Mouse (Mus musculus): ENCODE measurements around the gene Cnot8. TPM values are rescaled to one million over a fixed set of nuclear protein-coding genes. Genes with fewer than 3 reads are reported as not detected.
A peak's percentile ranks its signal among the peaks of the same experiment; 100 is the strongest.
"Not testable (repeated sequence)": the region's sequence is repeated elsewhere in the genome, so short reads cannot be mapped to it uniquely, and the experiment has no call there.

The Cnot8 gene
- 74.1 and 77.3 TPM in 2 replicates for polyA plus RNA-seq (2012; rRNA removed)

- peak; percentile 98 to 99 for DNase-seq (ENCODE audit: extremely low spot score in 1 of 2, low spot score in 1 of 2)
Measured at GRCm38 (mm10) chr11:58103697-58104306, at the start of gene Cnot8. Gene Cnot8, plus strand, starts transcription at chr11:58104153.

GRCm38 (mm10) chr11:58057455-58057854 is 46.5 kb upstream of the Cnot8 start:
- peak in 1 of 2 experiments; percentile 77 for DNase-seq (ENCODE audit: extremely low spot score in 1 of 2, low spot score in 1 of 2)

- not testable (repeated sequence) for DNase-seq (ENCODE audit: extremely low spot score in 1 of 2, low spot score in 1 of 2)
Measured at GRCm38 (mm10) chr11:58059752-58060151, 44.2 kb upstream of the Cnot8 start.

GRCm38 (mm10) chr11:58061218-58061617 is 42.7 kb upstream of the Cnot8 start:
- DNase-seq (ENCODE audit: extremely low spot score in 1 of 2, low spot score in 1 of 2): not testable (repeated sequence)

GRCm38 (mm10) chr11:58062586-58062985 is 41.4 kb upstream of the Cnot8 start:
- DNase-seq (ENCODE audit: extremely low spot score in 1 of 2, low spot score in 1 of 2): no peak

- no peak for DNase-seq (ENCODE audit: extremely low spot score in 1 of 2, low spot score in 1 of 2)
Measured at GRCm38 (mm10) chr11:58065025-58065424, 38.9 kb upstream of the Cnot8 start.

- no peak for DNase-seq (ENCODE audit: extremely low spot score in 1 of 2, low spot score in 1 of 2)
Measured at GRCm38 (mm10) chr11:58072978-58073377, 31.0 kb upstream of the Cnot8 start.

GRCm38 (mm10) chr11:58077270-58077669 is 26.7 kb upstream of the Cnot8 start:
- DNase-seq (ENCODE audit: extremely low spot score in 1 of 2, low spot score in 1 of 2): no peak

GRCm38 (mm10) chr11:58081716-58082115 is 22.2 kb upstream of the Cnot8 start:
- no peak for DNase-seq (ENCODE audit: extremely low spot score in 1 of 2, low spot score in 1 of 2)

GRCm38 (mm10) chr11:58092541-58092940 is 11.4 kb upstream of the Cnot8 start:
- no peak for DNase-seq (ENCODE audit: extremely low spot score in 1 of 2, low spot score in 1 of 2)

- no peak for DNase-seq (ENCODE audit: extremely low spot score in 1 of 2, low spot score in 1 of 2)
Measured at GRCm38 (mm10) chr11:58093021-58093528, 10.9 kb upstream of the Cnot8 start, which contains the start of gene Gm12248. Gene Gm12248, minus strand, starts transcription at chr11:58093134.

GRCm38 (mm10) chr11:58094766-58095165 is 9.2 kb upstream of the Cnot8 start:
- no peak for DNase-seq (ENCODE audit: extremely low spot score in 1 of 2, low spot score in 1 of 2)

GRCm38 (mm10) chr11:58095561-58095960 is 8.4 kb upstream of the Cnot8 start:
- no peak for DNase-seq (ENCODE audit: extremely low spot score in 1 of 2, low spot score in 1 of 2)

GRCm38 (mm10) chr11:58096160-58096559 is 7.8 kb upstream of the Cnot8 start:
- no peak for DNase-seq (ENCODE audit: extremely low spot score in 1 of 2, low spot score in 1 of 2)

GRCm38 (mm10) chr11:58096821-58097620 is 6.9 kb upstream of the Cnot8 start:
- no peak for DNase-seq (ENCODE audit: extremely low spot score in 1 of 2, low spot score in 1 of 2)

- no peak for DNase-seq (ENCODE audit: extremely low spot score in 1 of 2, low spot score in 1 of 2)
Measured at GRCm38 (mm10) chr11:58097621-58098365, 6.2 kb upstream of the Cnot8 start.

- DNase-seq (ENCODE audit: extremely low spot score in 1 of 2, low spot score in 1 of 2): not testable (repeated sequence)
Measured at GRCm38 (mm10) chr11:58098366-58098720, 5.6 kb upstream of the Cnot8 start.

- DNase-seq (ENCODE audit: extremely low spot score in 1 of 2, low spot score in 1 of 2): no peak
Measured at GRCm38 (mm10) chr11:58100006-58100405, 3.9 kb upstream of the Cnot8 start.

GRCm38 (mm10) chr11:58101194-58101720 is 2.7 kb upstream of the Cnot8 start:
- DNase-seq (ENCODE audit: extremely low spot score in 1 of 2, low spot score in 1 of 2): no peak

- no peak for DNase-seq (ENCODE audit: extremely low spot score in 1 of 2, low spot score in 1 of 2)
Measured at GRCm38 (mm10) chr11:58102146-58102545, 1.8 kb upstream of the Cnot8 start.

Data from frontal cortex, adult 2 months (tissue).